Mouse (Mus musculus): ENCODE measurements at regions not wholly inside any gene's neighbourhood (a gene's known extent, or its start where the extent isn't known, plus 50 kb on each side); places are given as distances from the start of the nearest gene placed in this dataset.

DNA sequence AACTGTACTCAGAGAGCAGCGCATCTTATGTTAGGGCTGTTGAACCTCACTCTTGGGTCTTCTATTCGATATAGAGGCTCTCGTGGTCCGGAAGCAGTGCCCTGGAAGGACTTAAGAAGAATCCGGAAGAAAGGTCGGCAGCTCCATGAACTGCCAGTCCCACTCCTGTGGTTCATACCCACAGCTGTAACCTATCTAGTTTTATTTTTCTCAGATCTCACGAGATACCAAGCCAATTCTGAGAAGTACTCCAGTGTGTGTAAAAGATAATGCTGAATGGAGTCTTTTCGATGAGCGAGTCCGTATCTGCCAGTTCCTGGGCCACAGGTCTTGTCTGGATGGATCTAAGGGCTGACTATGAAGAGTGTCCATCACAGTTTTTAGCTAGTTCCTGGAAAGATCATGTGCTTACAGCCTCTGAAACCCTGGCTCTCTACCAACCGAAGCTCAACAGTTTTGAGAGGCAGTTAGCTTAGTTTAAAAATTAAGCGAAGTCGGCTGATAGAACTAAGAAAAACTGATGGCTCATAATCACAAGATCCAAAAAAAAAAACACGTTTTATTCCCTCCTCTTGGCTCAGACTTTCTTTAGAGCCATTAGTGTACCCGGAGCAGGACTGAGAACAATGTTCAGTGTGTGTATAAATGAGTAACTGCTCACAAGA lies 86.5 kb upstream of the Abca1 start:
- TF ChIP-seq CTCF (IDR thresholded peaks at IDR 0.05; ENCODE audit: insufficient read depth, low read depth, low read length) (no peak), POLR2A (IDR thresholded peaks at IDR 0.05; ENCODE audit: insufficient read depth, low read depth, low read length) (no peak)

Measured in olfactory bulb, adult 2 months (tissue).